Mouse (Mus musculus) G1E (cell line): Measurements from ENCODE around the gene Col1a2.

ENCODE experiments used
- CTCF ChIP-seq: IDR thresholded peaks from 2 replicates; pipeline ENCODE4 v1.5.1; 2012; ENCODE audit warnings: low read depth, low read length, inconsistent platforms, mixed read lengths
- GATA1 ChIP-seq: IDR thresholded peaks from 2 replicates; pipeline ENCODE4 v1.6.1; 2012; ENCODE audit warnings: borderline replicate concordance, low read length, inconsistent platforms, mixed read lengths
- GATA2 ChIP-seq: IDR thresholded peaks from 2 replicates; pipeline ENCODE4 v1.6.1; 2012; ENCODE audit warnings: low read depth, low read length, inconsistent platforms, borderline replicate concordance
- POLR2AphosphoS5 ChIP-seq: IDR thresholded peaks from 2 replicates; pipeline ENCODE4 v1.6.1; 2012; ENCODE audit warnings: low read depth, low read length, inconsistent platforms; ENCODE audit not compliant: insufficient replicate concordance
- TAL1 ChIP-seq: conservative IDR thresholded peaks from 2 replicates; pipeline ENCODE4 v1.6.1; 2012; ENCODE audit warnings: low read depth, low read length, inconsistent platforms, mixed read lengths

DNA sequence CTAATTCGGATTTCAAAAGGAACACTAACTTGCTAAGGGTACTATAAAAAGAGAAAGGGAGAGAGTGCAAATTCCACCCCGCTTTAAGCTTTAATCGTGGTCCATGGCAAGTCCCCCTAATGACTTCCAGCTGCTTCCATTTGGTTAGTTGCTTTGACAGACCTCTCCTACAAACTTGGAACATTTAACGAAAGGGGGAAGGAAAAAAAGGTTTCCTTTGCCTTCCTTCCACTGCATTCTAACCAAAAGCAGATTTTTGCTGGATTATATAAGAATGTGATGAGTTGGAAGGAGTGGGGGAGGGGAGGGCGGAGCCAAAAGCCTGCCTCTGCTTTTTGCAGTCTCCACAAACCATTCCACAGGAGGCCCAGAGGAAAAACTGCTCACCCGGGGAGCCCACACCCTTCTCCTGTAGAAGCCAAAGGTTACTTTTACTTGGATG is 47.0 kb upstream of the Col1a2 start:
- TF ChIP-seq GATA1 (no peak), CTCF (no peak), GATA2 (no peak), TAL1 (no peak), POLR2AphosphoS5 (no peak)
